Mouse (Mus musculus) retina, adult 2 months (tissue): ENCODE results near the gene Dtymk.
"Not testable (repeated sequence)": the region's sequence is repeated elsewhere in the genome, so short reads cannot be mapped to it uniquely, and the experiment has no call there.

Experiments
- DNase-seq: peaks from one replicate; pipeline ENCODE4 v3.0.0-alpha.2; 2012; ENCODE audit warnings: low read depth, low spot score

Dtymk gene

DNA sequence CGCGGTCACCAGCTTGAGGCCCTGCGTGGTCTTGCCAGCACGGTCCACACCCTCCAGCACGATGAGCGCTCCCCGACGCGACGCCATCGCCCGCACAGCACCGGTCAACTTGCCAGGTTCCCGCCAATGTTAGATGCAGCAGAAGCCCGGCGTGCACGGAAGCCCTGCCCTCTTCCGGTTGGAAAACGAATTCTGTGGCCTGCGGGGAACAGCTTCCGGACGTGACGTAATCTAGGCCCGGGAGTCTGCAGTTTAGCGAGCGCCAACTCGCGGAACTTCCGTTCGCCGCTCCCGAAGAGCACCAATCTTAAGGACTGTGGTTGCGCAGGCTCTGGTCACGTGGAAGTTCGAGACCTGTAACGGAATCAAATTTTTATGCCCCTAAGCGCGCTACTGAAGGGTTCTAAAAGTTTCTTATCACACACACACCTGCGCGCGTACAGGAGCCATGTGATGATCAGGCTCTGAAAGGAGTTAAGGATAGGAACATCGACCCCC lies at the start of gene Dtymk:
Gene Dtymk, minus strand, starts transcription at position 194 of the 498 bp plus-strand sequence.
- peak; percentile 89 for DNase-seq

DNA sequence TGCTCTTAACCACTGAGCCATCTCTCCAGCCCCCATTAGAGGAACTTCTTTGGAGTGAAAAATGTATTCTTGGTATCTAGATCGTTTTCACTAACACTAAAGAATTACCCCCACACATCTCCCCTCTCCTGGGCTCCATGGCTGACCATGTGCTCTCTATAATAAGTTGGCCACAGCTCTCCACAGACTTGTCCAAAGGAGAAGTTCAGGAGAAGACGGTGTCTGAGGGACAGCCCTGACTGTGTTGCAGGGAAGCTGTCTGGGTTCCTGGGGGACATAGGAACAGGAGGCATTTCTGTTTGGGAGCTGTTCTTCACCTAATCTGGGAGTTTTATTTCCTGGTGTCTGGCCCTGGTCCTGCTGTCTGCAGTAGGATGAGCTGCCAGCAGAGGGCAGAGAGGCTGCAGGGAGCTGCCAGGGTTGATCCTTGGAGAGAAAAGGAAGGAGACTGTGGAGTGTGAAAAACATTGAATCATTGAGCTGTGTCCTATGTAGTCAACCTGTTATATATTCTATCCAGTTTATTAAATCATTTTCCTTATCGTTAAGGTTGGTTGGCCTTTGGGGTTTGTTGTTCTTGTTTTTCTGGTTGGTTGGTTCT lies 44.1 kb upstream of the Dtymk start:
- not testable (repeated sequence) for DNase-seq

DNA sequence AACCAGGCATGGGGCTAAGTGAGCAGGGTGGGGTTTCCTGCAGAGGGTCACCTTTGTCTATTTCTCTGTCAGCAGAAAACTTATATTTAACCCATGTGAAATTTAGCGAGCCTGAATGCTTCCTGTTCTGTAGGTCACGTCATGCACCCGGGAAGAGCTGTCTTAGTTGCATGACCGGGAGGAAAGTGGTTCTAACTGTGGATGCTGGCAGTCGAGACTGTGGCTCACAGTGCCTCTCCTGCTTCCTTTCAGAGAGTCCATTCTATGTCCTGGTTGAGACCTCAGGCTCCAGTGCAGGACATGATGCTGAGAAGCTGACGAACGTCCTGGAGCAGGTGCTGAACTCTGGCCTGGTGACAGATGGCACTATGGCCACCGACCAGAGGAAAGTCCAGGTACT lies 36.8 kb upstream of the Dtymk start:
- not testable (repeated sequence) for DNase-seq

DNA sequence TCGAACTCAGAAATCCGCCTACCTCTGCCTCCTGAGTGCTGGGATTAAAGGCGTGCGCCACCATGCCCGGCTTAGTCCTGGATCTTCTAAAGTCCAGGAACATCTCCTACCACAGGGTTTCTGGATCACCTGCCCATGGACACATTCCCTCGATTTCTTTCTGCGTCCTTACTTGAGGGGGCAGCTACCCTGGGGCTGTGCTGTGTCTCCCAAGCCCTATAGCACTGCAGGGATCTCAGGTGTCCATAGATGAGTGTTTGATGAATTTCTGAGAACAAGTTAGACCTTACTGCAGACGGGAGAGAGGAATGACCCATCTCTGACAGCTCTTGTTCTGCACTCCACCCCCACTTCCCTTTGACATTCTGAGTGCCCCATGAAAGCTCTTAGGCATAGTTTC lies 35.6 kb upstream of the Dtymk start:
- no peak for DNase-seq

DNA sequence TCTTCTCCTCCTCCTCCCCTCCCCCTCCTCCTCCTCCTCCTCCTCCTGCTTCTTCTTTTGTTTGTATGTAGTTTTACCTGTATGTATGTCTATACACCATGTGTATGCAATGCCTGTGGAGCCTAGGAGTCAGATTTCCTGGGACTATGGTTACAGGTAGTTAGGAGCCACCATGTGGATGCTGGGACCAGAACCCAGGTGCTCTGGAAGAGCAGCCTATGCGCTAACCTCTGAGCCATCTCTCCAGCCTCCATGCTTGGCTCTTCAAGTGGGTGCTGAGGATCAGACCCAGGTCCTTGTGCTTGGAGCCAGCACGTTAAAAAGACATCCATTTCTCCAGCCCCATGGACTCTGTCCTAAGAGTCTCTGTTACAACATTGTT lies 34.8 kb upstream of the Dtymk start:
- no peak for DNase-seq

DNA sequence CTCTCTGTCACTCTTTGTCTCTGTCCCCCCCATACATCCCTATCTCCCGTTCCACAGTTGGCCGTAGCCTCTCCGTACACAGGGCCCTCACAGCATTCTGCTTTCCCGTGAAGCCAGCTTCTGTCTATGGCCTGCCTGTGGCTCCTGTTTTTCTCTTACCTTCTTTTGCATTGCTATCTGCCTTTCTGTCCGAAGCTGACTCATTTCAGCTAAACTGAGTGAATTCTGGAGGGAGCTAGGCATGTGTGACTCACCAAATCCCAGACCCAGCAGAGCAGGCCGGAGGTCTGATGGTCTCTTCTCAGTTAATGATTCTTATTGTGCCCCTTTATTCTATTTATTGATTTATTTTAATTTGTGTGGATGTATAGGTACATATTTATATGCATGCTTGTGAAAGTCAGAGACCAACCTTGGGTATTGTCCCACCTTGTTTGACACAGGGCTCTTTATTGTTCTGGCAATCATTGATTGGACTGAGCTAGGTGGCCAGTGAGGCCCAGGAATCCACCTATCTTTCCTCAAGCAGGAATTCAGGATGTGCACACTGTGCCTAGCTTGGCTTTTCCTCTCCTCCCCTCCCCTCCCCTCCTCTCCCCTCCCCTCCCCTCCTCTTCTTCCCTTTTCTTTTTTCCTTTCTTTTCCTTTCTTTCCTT lies 34.3 kb upstream of the Dtymk start:
- DNase-seq: no peak

DNA sequence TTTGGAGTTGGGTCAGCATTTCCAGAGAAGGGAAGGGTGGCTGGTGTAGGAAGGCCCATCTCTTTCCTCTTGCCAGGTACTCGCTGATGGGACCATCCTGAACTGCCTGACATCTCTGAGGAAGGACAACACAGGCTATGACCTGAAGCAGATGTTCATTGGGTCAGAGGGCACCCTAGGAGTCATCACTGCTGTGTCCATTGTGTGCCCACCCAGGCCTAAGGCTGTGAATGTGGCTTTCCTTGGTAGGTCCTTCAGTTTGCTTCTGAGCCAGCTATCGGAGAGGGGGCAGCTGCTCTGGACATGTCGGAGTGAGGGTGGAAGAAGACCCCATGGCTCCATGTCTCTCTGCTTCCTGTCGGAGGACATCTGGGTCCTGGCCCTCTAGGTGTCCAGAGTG lies 33.5 kb upstream of the Dtymk start:
- no peak for DNase-seq

DNA sequence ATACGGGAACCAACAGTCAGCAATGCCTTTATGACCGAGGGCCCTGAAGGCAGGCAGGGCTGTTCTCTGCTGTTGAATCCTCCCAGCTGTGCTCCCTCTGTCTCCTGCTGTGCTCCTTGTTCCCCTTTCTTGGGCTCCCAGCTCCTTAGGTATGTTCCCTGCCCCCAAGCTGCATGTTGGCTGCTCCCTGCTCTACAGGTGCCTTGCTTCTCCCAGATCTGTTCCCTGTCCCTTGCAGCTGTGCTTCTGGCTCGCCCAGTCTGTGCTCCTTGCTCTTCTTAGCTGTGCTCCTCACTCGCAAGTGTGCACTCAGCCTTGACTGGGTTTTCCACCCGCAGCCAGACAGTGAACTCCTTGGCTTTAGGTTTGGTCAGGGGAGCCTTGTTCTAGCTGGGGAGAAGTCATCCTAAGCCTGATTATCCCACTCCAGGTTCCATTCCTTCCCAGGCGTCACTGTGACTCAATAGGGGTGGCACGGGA lies 33.0 kb upstream of the Dtymk start:
- no peak for DNase-seq

DNA sequence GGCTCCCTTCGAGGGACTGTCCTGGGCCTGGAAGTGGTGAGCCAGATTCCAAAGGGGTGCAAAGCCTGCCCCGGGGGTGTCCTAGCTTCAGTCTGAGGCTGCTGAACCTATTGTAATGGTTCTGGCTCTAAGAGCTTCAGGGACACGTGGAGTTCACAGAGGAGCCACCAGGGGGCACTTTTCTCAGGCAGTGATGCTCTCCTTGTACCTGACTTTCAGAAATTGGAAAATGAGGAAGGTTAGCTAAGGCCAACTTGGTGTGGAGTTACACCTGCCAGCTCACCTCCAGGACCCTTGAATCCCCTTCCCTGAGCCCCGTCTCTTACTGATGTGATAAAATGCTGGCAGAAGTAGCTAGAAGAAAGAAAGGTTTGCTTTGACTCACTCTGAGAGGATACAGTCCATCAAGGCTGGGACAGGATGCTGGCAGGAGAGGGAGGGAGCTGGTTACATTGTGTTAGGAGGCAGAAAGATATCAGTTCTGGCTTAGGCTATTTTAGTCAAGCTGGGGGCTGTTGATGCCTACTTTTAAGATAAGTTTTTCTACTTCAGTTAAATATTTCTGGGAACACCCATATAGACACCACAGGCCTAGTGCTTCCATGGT lies 31.1 kb upstream of the Dtymk start:
- not testable (repeated sequence) for DNase-seq

DNA sequence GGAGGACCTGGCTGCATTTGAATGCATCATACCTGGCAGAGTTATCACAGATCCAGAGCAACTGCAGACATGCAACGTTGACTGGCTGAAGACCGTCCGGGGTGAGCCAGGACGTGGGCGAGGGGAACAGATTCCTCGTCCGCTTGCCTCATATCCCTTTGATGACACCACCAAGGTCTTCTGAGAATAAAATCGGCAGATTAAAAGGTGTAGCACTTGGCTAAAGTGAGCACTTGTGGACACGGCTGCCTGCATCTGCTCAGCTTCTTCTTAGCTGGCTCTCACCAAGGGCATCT lies 24.8 kb upstream of the Dtymk start:
- DNase-seq: no peak

DNA sequence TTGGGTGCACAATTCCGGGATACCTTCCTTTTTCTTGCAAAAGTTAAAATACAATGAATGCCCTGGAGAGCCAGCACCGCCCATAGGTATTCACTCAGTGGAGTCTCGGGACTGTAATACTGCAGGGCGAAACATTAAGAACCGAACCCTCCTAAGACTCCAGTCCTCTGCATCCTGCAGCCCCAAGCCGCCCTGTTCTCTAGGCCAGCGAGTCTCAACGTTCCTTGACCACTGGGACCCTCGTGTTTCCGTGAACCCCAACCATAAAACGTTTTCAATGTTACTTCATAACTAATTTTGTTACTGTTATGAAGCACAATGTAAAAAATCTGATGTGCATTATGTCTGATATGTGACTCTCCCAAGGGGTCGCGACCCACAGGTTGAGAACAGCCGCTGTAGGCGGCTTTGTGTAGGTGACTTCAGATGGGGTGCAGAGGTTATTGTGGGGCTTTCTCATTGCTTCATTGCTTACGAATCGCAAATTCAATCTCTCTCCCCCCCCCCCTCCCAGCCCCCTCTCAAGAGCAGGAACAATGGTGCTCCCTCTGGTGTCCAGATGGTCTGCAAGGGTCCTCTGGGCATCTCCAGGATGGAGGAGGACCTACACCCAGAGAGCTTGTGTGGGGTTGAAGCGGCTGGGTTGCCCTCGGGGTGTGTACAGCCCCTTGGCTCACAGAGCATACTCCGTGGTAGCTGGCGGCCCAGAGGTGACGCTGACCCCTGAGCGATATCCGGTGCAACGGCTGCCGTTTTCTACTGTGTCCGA lies 24.2 kb upstream of the Dtymk start:
- DNase-seq: no peak

DNA sequence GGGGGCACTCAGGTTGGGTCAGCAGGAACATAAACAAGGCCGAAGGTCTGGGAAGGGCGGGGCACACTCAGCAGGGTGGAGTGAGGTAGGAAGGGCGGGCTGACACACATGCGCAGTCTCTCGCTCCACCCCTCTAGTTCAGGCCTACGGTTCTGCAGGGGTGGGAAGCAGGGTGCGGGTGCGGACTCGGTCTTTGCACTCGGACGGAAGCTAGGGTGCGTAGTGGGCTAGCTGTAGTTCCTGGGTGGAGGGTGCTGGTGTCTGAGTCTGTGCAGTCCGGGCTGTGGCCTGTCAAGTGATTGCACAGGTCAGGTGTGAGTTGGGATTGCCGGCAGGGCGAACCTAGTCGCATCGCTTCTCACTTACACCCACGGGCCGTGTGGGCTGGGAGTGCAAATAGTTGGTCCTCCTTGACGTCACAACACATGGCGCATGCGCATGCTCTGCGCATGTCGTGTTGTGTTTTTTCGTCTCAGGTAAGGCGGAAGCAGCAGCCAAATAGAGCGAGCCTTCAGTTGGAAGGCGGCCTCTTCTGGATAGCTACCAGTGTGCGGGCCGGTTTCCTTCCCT lies 23.5 kb upstream of the Dtymk start:
- DNase-seq: peak; percentile 90

DNA sequence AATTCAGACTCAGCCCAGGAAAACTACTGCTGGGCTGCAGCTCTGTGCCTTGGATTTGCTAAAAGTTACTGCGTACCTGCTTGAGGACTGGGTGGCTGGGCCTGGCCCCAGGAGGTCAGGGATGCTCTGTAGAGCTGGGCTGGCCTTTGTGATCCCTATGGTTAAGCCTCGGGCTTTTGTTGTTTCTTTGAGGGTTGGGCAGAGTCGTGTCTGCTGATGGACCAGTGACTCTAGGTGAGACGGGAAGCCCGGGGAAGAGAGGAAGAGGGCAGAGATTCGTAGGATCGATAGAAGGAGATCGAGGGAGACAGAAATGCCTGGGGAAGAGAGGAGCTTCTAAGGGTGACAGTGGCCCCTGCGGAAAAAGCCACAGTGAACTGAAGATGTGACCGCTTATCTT lies 22.9 kb upstream of the Dtymk start, which contains the start of gene D2hgdh:
Gene D2hgdh, plus strand, starts transcription at position 301 of the 400 bp plus-strand sequence.
- no peak for DNase-seq

DNA sequence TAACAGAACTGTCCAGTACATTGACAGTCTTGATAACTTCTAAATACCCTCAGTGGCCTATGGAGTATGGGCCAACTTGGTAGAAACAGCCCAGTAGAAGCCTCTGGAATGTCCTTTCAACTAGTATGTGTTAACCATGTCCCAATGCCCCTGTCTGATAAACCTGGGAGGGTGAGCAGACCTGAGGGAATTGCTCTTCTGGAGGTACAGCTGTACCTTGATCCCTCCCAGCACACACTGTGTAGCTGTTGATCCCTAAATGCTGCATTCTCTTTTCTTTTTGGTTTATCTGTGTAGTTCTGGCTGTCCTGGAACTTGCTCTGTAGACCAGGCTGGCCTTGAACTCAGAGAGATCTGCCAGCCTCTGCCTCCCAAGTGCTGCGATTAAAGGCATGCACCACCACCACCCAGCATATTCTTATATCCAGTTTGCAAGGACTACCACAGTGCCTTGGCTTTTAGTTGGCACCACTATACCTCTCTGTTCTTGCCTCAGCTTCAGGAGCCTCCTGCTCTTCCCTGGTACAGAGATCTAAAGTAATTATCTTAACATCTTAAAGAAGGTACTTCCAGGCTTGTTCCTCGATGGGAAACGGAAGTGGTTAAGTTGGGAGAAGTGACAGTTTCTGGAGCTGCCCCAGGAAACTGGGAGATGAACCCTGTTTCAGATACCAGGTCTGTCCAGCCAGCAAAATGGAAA lies 22.2 kb upstream of the Dtymk start:
- no peak for DNase-seq

DNA sequence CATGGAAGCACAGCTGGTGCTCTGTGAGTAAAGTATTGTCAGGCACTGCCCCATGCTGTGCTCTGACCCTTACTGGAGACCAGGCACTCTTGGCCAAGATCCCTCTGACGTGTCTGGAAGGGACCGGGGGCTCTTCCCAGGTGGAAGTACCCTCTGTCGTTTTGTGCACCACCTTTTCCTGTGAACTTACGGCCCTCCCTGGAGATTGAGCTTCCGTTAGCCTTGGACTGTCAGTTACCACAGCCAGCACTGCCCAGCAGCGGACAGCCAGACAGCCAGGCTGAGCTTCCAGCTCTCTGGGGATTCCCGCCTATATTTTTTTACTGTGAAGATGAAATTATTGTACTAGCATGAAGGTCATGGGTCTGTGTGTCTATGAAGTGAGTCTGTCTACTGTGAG lies 17.0 kb upstream of the Dtymk start:
- no peak for DNase-seq

DNA sequence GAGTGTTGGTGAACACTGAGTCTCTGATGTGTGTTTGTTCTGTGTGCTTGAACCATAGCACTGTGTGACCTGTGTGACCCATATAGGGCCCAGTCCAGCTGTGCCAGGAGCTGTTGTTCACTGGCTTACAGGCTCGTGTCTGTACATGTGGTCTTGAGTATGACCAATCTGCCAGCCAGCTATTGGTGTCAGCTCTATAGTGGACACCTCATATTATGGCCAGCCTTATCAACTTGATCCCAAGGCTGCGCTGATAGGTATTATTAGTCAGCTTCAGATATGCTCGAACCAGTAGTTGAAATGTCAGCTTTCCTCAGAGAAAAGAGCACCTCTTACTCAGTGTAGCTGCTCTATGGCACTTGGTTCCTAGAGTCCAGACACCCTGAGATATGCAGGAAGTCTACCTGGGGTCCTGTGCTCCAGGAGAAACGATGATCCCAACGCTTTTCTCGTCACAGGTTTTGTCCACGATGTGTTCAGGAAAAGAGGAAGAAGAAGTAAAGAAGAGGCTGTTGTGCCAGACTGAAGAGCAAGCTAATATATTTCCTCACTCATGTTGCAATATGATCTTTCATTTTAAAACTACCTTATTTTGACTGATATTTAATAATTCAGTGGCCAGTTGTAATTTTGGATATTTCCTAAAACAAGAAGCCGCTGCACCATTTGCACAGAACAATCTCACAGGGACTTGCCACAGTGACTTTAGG lies 16.2 kb upstream of the Dtymk start:
- no peak for DNase-seq

DNA sequence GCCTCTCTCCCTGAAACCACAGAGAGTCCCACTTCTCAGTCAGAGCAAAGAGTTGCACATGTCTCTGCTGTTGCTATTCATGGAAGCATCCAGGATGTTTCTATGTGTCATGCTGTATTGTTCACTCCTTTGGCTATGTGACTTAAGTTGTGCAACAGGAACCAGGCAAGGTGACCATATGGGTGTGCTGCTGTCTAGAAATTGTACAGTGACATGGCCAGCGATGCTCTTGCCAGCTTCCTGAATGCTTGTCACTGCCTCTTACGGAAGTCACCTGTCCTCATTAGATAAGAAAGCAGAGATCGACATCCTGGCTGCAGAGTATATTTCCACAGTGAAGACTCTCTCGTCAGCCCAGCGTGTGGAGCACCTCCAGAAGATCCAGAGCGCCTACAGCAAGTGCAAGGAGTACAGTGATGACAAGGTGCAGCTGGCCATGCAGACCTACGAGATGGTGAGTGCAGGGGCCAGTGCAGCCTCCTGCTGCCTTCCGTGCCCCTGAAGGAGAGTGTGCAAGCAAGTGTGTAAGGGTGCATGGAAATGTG lies 9.8 kb upstream of the Dtymk start:
- DNase-seq: no peak

DNA sequence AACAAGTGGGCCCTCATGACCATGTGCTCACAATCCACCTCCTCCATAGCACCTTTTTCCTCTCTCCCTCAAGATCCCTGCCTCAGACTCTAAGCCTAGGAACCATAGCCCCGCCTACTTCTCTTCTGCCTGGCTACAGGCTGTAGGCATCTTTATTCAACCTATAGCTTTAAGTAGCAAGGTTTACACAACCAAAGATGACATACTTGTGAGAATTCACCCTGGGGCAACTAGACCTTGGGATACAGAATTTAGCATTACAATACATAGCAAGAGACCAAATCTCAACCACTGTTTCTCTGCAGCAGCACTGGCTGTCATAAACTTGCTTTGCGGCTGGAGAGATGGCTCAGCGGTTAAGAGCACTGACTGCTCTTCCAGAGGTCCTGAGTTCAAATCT lies 8.3 kb upstream of the Dtymk start:
- no peak for DNase-seq

DNA sequence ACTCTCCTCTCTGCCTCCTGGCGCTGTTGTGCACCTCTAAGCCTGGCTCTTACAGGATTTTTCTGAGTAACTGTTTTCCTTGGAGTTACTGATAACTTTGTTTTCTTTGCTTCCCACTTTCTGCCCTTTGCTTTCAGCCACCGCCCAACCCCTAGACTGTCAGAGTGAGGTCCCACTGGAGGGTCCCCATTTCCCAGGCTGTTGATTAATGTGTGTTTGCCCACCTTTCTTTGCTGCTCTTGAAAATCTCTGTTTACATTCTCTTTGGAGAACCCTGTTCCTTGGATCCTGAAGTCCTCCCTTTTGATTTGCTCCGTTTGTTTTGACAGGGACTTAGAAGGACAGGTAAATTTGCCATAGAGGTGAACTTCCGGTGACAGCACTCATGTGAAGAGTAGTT lies 7.1 kb upstream of the Dtymk start:
- DNase-seq: no peak

DNA sequence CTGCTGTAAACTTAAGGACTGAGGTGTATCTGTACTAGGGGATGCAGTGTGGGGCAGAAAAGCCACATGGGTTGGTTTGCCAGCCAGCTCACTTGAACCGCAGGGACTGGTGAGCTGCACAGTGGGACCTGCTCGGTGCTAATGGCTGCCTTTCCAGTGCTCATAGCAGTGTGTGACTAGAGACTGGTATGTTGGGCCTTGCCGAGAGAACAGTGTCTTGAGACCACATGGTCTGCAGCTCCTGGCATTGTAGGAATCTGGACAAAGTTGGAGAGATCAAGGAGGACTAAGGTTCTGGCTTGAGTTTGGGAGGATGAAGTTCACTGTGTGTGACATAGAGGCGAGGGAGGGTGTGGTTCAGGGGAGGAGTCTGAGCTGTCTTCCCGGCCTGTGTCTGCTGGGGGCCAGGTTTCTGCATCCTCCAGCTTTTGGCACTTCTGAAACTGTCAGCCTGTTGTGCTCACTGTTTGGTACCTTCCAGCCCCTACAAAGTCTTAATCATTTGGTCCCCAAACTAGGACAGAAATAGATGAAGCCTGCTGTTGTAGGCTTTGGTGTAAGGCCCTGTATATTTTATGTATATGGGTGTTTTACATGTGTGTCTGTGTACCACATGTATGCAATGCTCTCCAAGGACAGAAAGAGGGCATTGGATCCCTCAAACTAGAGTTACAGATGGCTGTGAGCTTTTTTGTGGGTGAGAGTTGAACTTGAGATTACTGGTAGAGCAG lies 3.7 kb upstream of the Dtymk start:
- no peak for DNase-seq
